30 mouse cellular contexts compared by ENCODE assay signal in the genomic region with DNA sequence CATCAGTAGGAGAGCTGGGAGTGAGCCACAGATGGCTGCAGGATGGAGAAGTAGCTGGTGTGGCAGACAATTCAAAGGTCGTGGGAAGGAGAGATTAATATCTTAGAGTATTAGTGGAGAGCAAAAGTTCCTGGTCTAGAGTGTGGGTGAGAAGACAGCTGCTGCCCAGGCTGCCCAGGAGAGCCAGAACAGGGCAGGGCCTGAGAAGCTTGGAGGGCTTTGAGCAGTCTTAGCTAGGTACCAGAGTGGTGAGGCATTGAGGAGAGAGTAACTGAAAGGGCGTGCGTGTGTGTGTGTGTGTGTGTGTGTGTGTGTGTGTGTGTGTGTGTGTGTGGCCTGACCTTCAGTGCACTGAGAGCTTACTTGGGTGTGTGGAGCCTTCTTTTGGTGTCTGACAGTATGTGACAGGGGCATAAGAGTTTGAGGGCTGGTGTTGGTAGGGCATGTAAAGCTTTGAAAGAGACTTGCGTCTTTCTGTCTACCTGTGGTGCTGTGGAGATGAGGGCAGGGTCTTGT. TPM values are rescaled to one million over a fixed set of nuclear protein-coding genes. Genes with fewer than 3 reads are reported as not detected.
DNase-seq lines count a peak whose midpoint lies in the region; ATAC-seq lines count a peak whose summit lies in the region.
"Had no signal": no experiment of that assay in that cellular context is flagged by ENCODE, and none has a peak within 500 bp of the region (broad histone marks: within the 10 kb centered on the region; RNA-seq: fewer than 3 reads in every experiment).

No protein-coding gene starts in this region.

- H3K36me3 ChIP-seq in heart, embryonic 10.5 days: peaks cover 98% of the 10 kb centered on the region
- peaks cover 98% of the 10 kb centered on the region for H3K36me3 ChIP-seq in liver, embryonic 12.5 days
- peaks cover 14% of the 10 kb centered on the region for H3K36me3 ChIP-seq in midbrain, embryonic 16.5 days (ENCODE audit: control insufficient read depth, insufficient read depth, low read length)

- no peak for ATAC-seq in liver, embryonic 12.5 days
- no peak for ATAC-seq in midbrain, embryonic 16.5 days
- ATAC-seq: activated CD4-positive, CD25-positive, alpha-beta regulatory T cell, adult 4 months; forebrain, embryonic 16.5 days; hindbrain, embryonic 16.5 days had no signal

- H3K4me2 ChIP-seq in liver, embryonic 12.5 days: no peak overlapping the region
- no peak overlapping the region for H3K4me2 ChIP-seq in midbrain, embryonic 16.5 days (ENCODE audit: low read length)
- H3K4me2 ChIP-seq: embryonic facial prominence, embryonic 13.5 days; forebrain, embryonic 12.5 days; heart, embryonic 12.5 days; heart, embryonic 15.5 days; hindbrain, embryonic 13.5 days had no signal

- no peaks in the 10 kb centered on the region for H3K27me3 ChIP-seq in heart, embryonic 10.5 days (ENCODE audit: insufficient read depth, poor library complexity, severe bottlenecking)
- no peaks in the 10 kb centered on the region for H3K27me3 ChIP-seq in liver, embryonic 12.5 days (replicated peaks)
- H3K27me3 ChIP-seq in midbrain, embryonic 16.5 days (ENCODE audit: control insufficient read depth, insufficient read depth, low read depth, low read length): no peaks in the 10 kb centered on the region
- H3K27me3 ChIP-seq: embryonic facial prominence, embryonic 13.5 days; forebrain, embryonic 12.5 days; heart, embryonic 12.5 days; heart, embryonic 15.5 days; hindbrain, embryonic 13.5 days had no signal

- H3K9ac ChIP-seq in liver, embryonic 12.5 days: 0 out of 2 replicates have a peak overlapping the region, but pooled peaks have one; percentile 13
- H3K9ac ChIP-seq in midbrain, embryonic 16.5 days (ENCODE audit: low read depth, low read length): no peak overlapping the region
- H3K9ac ChIP-seq: embryonic facial prominence, embryonic 13.5 days; forebrain, embryonic 12.5 days; heart, embryonic 12.5 days; heart, embryonic 15.5 days; hindbrain, embryonic 13.5 days had no signal

- no peak overlapping the region for H3K4me3 ChIP-seq in heart, embryonic 10.5 days
- no peak overlapping the region for H3K4me3 ChIP-seq in liver, embryonic 12.5 days
- H3K4me3 ChIP-seq in midbrain, embryonic 16.5 days (ENCODE audit: low read depth, low read length): no peak overlapping the region
- H3K4me3 ChIP-seq: embryonic facial prominence, embryonic 10.5 days; embryonic facial prominence, embryonic 13.5 days; erythroblast, embryonic 14.5 days; forebrain, embryonic 12.5 days; heart, embryonic 12.5 days; heart, embryonic 15.5 days; hindbrain, embryonic 10.5 days; hindbrain, embryonic 13.5 days had no signal

- H3K4me1 ChIP-seq in heart, embryonic 10.5 days: no peaks in the 10 kb centered on the region
- H3K4me1 ChIP-seq in liver, embryonic 12.5 days: no peaks in the 10 kb centered on the region
- no peaks in the 10 kb centered on the region for H3K4me1 ChIP-seq in midbrain, embryonic 16.5 days (ENCODE audit: control insufficient read depth, insufficient read depth, low read length)
- H3K4me1 ChIP-seq: embryonic facial prominence, embryonic 10.5 days; embryonic facial prominence, embryonic 13.5 days; forebrain, embryonic 12.5 days; heart, embryonic 15.5 days; hindbrain, embryonic 10.5 days; hindbrain, embryonic 13.5 days had no signal

- DNase-seq in heart, embryonic 10.5 days (ENCODE audit: low spot score): peak; percentile 65
- DNase-seq in heart, adult 18-20 months: no peak
- DNase-seq in liver: no peak
- DNase-seq in adrenal gland, postnatal 25 days: peak; percentile 35
- no peak for DNase-seq in cerebellum, postnatal 25 days
- DNase-seq: cerebellum, adult 11 months; cerebellum, adult 2 months; cerebellum, adult 9-11 months; cerebellum, postnatal 36 days; embryo, embryonic 11 days; gastrocnemius, postnatal 10 days; gastrocnemius, postnatal 36 days; heart, postnatal 10 days; heart, postnatal 36 days; kidney, adult 11 months; kidney, adult 8-10 months had no signal

- H3K9me3 ChIP-seq in heart, embryonic 10.5 days: no peaks in the 10 kb centered on the region
- no peaks in the 10 kb centered on the region for H3K9me3 ChIP-seq in liver, embryonic 12.5 days (replicated peaks)
- no peaks in the 10 kb centered on the region for H3K9me3 ChIP-seq in midbrain, embryonic 16.5 days (replicated peaks; ENCODE audit: control insufficient read depth, low read length, poor library complexity, severe bottlenecking)
- H3K9me3 ChIP-seq: embryonic facial prominence, embryonic 10.5 days; embryonic facial prominence, embryonic 13.5 days; forebrain, embryonic 12.5 days; heart, embryonic 12.5 days; heart, embryonic 15.5 days; hindbrain, embryonic 10.5 days; hindbrain, embryonic 13.5 days had no signal

- WGBS in heart, embryonic 10.5 days: 85% methylated on average over 4 of the region's 4 CpGs
- WGBS in liver, embryonic 12.5 days (ENCODE audit: insufficient replicate concordance): 66% methylated on average over 4 of the region's 4 CpGs
- WGBS in midbrain, embryonic 16.5 days: 86% methylated on average over 4 of the region's 4 CpGs

- no peak overlapping the region for H3K27ac ChIP-seq in heart, embryonic 10.5 days
- H3K27ac ChIP-seq in liver, embryonic 12.5 days: no peak overlapping the region
- no peak overlapping the region for H3K27ac ChIP-seq in midbrain, embryonic 16.5 days (ENCODE audit: low read length)
- H3K27ac ChIP-seq: embryonic facial prominence, embryonic 10.5 days; embryonic facial prominence, embryonic 13.5 days; forebrain, embryonic 12.5 days; heart, embryonic 15.5 days; hindbrain, embryonic 10.5 days; hindbrain, embryonic 13.5 days had no signal

RNA-seq across cellular contexts. Expression of a gene that starts 22.1 kb away (rescaled TPM):
- 75.5 and 91.9 TPM in 2 replicates for polyA plus RNA-seq in heart, embryonic 10.5 days (2016; fragmentation: Nextera tagmentation; extraction: Ambion mirVana)
- 10 to 100 TPM; 19.4 to 20.6 TPM for total RNA-seq in heart, adult 18-20 months (2021)
- 86.3 and 88.7 TPM in 2 replicates for polyA plus RNA-seq in liver, embryonic 12.5 days (2016; fragmentation: Nextera tagmentation; extraction: Ambion mirVana)
- total RNA-seq in adrenal gland, postnatal 25 days (2021): 45.4 and 46.7 TPM in 2 replicates
- polyA plus RNA-seq in midbrain, embryonic 16.5 days (2015; fragmentation: Nextera tagmentation; extraction: Ambion mirVana): 50.3 and 51.2 TPM in 2 replicates

RNA-seq across cellular contexts. Expression of a gene that starts 35.3 kb away (rescaled TPM):
- 1.9 and 3.6 TPM in 2 replicates for polyA plus RNA-seq in heart, embryonic 10.5 days (2016; fragmentation: Nextera tagmentation; extraction: Ambion mirVana)
- total RNA-seq in heart, adult 18-20 months (2021): 1 to 10 TPM; 4.7 to 5.4 TPM
- polyA plus RNA-seq in liver, embryonic 12.5 days (2016; fragmentation: Nextera tagmentation; extraction: Ambion mirVana): 0.07 TPM in 1 of 2 replicates, not detected in the other
- 0.09 TPM in 1 of 2 replicates, not detected in the other for total RNA-seq in adrenal gland, postnatal 25 days (2021)
- polyA plus RNA-seq in midbrain, embryonic 16.5 days (2015; fragmentation: Nextera tagmentation; extraction: Ambion mirVana): 0.76 and 1.5 TPM in 2 replicates
- total RNA-seq: granulocyte monocyte progenitor cell, adult 5-6 weeks had no signal
- polyA plus RNA-seq: activated CD4-positive, CD25-positive, alpha-beta regulatory T cell, adult 4 months; erythroblast, embryonic 14.5 days had no signal

Comparison
In these comparisons a context has a peak if more than half of its experiments do, and no peak if none do; other contexts are left out.
1. DNase-seq: peak in heart, embryonic 10.5 days (single experiment) and adrenal gland, postnatal 25 days (single experiment); none in heart, adult 18-20 months (0 of 2), liver (single experiment) and cerebellum, postnatal 25 days (0 of 2).